Mouse (Mus musculus) small intestine, adult 2 months (tissue): ENCODE results near the gene Olfr1427. TPM values are rescaled to one million over a fixed set of nuclear protein-coding genes. Genes with fewer than 3 reads are reported as not detected.

Source experiments
- H3K27ac ChIP-seq: fragments of 200-500 bp; 2 replicates; pipeline ENCODE4 v1.5.1; 2012; ENCODE audit warnings: low read depth, low read length, control low read depth, inconsistent platforms; ENCODE audit not compliant: insufficient read depth
- H3K27me3 ChIP-seq: fragments of 200-500 bp; 2 replicates; pipeline ENCODE4 v1.6.1; 2012; ENCODE audit warnings: mild to moderate bottlenecking, moderate library complexity, low read length, inconsistent platforms; ENCODE audit not compliant: control insufficient read depth, insufficient read depth
- H3K36me3 ChIP-seq: fragments of 200-500 bp; 2 replicates; pipeline ENCODE4 v1.6.1; 2012; ENCODE audit warnings: mild to moderate bottlenecking, low read length, control low read depth, inconsistent platforms; ENCODE audit not compliant: control insufficient read depth, insufficient read depth
- H3K4me1 ChIP-seq: fragments of 200-500 bp; 2 replicates; pipeline ENCODE4 v1.6.1; 2012; ENCODE audit warnings: low read length, inconsistent platforms, mixed read lengths; ENCODE audit not compliant: control insufficient read depth, insufficient read depth, insufficient read length
- H3K4me3 ChIP-seq: fragments of 200-500 bp; 2 replicates; pipeline ENCODE4 v1.5.1; 2012; ENCODE audit warnings: low read depth, mild to moderate bottlenecking, control low read depth, inconsistent platforms, low read length, moderate library complexity
- CTCF ChIP-seq: fragments of 200-500 bp; IDR thresholded peaks from 2 replicates; pipeline ENCODE4 v1.5.1; 2012; ENCODE audit warnings: low read depth, mild to moderate bottlenecking, control low read depth, inconsistent platforms, low read length, moderate library complexity, mixed read lengths; ENCODE audit not compliant: insufficient replicate concordance, insufficient read length; ENCODE audit errors: extremely low read depth
- POLR2A ChIP-seq: fragments of 200-500 bp; IDR thresholded peaks from 2 replicates; pipeline ENCODE4 v1.6.1; 2012; ENCODE audit warnings: low read depth, mild to moderate bottlenecking, control low read depth, inconsistent platforms, low read length, moderate library complexity
- WGBS: fragments of 180-500 bp; shearing (Covaris S2); methylation state at CpG from one replicate; pipeline ENCODE4 v1.1.7; 2018; 5-methylcytosine and 5-hydroxymethylcytosine counted together
- polyA plus RNA-seq: library from polyadenylated mRNA; depleted of rRNA; stranded (reverse); fragments of >200 nt; gene quantifications from 2 replicates; pipeline ENCODE4 v1.2.3, GENCODE M21; 2012; rRNA removed

Olfr1427 gene
- polyA plus RNA-seq = not detected in 2 replicates

DNA sequence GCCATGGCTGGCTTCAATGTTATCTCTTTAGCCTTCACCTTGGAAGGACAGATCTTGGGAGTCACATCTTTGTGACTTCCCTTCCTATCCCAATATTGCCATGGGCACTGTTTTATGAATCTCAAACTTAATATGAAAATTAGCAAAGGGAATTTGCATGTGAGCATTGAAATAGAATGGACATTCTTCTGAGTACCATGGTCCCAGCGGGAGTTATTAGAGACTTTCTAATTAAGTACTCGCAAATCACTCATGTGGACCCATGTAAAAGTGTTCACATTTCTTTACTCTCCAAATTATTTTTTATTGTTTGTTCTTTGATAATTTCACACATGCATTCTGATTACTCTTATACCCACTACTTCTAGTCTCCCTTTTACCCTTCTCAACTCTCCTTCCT, at the start of gene Olfr1427:
Olfr1427 (minus strand) TSS at position 101 of the 400 bp plus-strand sequence.
- TF ChIP-seq POLR2A (no peak), CTCF (no peak)
- Histone ChIP-seq H3K27ac (no peak within 1 kb of the TSS), H3K4me1 (no peaks in the 10 kb centered on the region), H3K27me3 (no peaks in the 10 kb centered on the region), H3K36me3 (no peaks in the 10 kb centered on the region), H3K4me3 (no peak within 1 kb of the TSS)
- WGBS = 93% methylated on average over 2 of the region's 2 CpGs

DNA sequence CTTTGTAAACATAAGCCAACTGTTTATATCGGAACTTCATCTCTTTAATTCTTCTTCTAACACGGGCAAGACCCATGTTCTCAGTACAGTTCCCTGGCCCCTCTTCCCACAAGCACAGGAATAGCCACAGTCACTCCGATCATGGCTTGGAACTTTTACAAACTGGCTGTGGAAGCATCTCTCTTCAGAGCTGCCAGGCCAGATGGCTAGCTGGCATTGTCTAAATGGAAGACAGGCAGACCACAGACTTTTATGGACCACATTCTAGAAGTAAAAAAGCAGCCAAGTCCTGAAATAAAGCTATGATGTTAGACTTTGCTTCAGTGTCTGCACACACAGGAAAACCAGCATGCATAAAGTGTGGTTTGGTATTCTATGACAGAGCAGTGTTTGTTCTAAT, 42.3 kb upstream of the Olfr1427 start:
- H3K27me3 ChIP-seq = no peaks in the 10 kb centered on the region
- H3K4me1 ChIP-seq = no peaks in the 10 kb centered on the region
- TF ChIP-seq CTCF (no peak), POLR2A (no peak)
- whole genome bisulfite sequencing = 78% methylated on average over 3 of the region's 3 CpGs
- H3K4me3 ChIP-seq = no peak overlapping the region
- no peak overlapping the region for H3K27ac ChIP-seq
- no peaks in the 10 kb centered on the region for H3K36me3 ChIP-seq

GRCm38 (mm10) chr19:12143356-12143755, 40.2 kb upstream of the Olfr1427 start:
- H3K4me3 ChIP-seq = no peak overlapping the region
- TF ChIP-seq POLR2A (no peak), CTCF (no peak)
- H3K27me3 ChIP-seq = no peaks in the 10 kb centered on the region
- H3K4me1 ChIP-seq = no peaks in the 10 kb centered on the region
- no peak overlapping the region for H3K27ac ChIP-seq
- 74% methylated on average over 1 of the region's 1 CpGs for WGBS
- H3K36me3 ChIP-seq = no peaks in the 10 kb centered on the region

DNA sequence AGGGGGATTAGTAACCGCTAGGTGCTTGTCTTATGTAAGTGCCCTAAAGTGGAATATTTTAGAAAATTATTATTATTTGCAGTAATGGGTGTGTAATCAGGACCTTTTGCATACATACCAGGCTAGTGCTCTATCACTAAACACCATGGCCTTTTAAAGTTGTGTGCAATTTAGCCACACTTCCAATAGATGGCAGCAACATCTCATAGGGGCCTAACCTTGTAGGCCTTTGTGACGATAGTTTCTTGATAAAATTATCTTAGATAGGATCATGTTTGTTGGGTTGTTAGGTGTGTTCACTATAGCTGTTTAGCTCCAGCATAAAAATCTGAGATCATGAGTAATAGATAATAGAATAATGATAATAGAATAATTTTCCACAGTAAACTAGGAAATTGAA, 31.2 kb upstream of the Olfr1427 start:
- 23% methylated on average over 2 of the region's 2 CpGs for WGBS
- no peak overlapping the region for H3K27ac ChIP-seq
- TF ChIP-seq POLR2A = no peak
- no peak for TF ChIP-seq CTCF
- no peaks in the 10 kb centered on the region for H3K4me1 ChIP-seq
- no peak overlapping the region for H3K4me3 ChIP-seq
- H3K27me3 ChIP-seq = no peaks in the 10 kb centered on the region
- no peaks in the 10 kb centered on the region for H3K36me3 ChIP-seq

GRCm38 (mm10) chr19:12123103-12123502, 20.0 kb upstream of the Olfr1427 start, which contains the start of gene Olfr76:
Gene Olfr76 (minus strand): TSS chr19:12123203.
- Histone ChIP-seq H3K36me3 (no peaks in the 10 kb centered on the region), H3K27me3 (no peaks in the 10 kb centered on the region), H3K27ac (no peak within 1 kb of the TSS), H3K4me3 (no peak within 1 kb of the TSS), H3K4me1 (no peaks in the 10 kb centered on the region)
- 73% methylated on average over 3 of the region's 3 CpGs for WGBS
- no peak for TF ChIP-seq CTCF
- no peak for TF ChIP-seq POLR2A

DNA sequence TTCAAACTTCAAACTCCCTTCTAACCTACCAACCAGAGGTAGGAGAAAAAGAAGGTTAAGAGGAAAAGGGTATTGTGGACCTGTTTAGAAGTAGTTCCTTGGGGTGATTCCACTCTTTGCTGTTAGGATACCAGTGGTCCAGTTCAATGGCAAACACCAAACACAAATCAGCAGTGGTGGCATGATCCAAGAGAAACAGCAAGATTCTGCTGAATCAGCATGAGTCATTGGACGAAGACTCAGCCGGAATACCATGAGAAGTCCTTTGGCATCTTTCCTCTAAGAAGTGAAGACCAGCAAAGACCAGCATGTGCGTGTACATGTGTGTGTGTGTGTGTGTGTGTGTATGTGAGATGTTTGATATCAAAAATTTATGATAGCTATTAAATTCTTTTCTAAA, 13.3 kb upstream of the Olfr1427 start:
- H3K27ac ChIP-seq = no peak overlapping the region
- 89% methylated on average over 3 of the region's 3 CpGs for WGBS
- no peaks in the 10 kb centered on the region for H3K27me3 ChIP-seq
- no peaks in the 10 kb centered on the region for H3K36me3 ChIP-seq
- TF ChIP-seq CTCF (no peak), POLR2A (no peak)
- H3K4me1 ChIP-seq = no peaks in the 10 kb centered on the region
- H3K4me3 ChIP-seq = no peak overlapping the region

DNA sequence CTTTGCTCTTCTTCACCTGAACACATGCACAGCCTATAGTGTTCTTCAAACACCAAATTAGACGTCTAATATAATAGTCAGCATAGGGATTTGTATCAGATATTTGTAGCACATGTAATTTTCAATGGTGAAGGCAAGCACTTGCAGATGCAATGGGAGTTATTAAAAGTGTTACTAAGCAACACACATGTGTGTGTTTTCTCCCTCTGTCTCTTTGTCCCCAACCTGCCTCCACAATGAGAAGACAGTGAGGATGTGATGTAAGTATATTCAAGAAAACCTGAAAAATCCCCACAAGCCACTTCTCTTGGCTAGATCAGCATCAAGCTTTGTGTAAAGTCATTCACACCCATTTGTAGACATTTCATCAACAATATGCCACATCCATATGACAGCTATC, 12.7 kb upstream of the Olfr1427 start, which contains the start of gene Olfr1428:
Olfr1428 (minus strand) TSS at position 101 of the 400 bp plus-strand sequence.
- 72% methylated on average over 1 of the region's 1 CpGs for WGBS
- no peaks in the 10 kb centered on the region for H3K36me3 ChIP-seq
- H3K27me3 ChIP-seq = no peaks in the 10 kb centered on the region
- H3K4me3 ChIP-seq = no peak within 1 kb of the TSS
- no peaks in the 10 kb centered on the region for H3K4me1 ChIP-seq
- TF ChIP-seq POLR2A = no peak
- TF ChIP-seq CTCF = no peak
- no peak within 1 kb of the TSS for H3K27ac ChIP-seq
